Mouse (Mus musculus) common myeloid progenitor, adult 5-6 weeks (primary cell): Measurements from ENCODE around the gene Fyn. TPM values are rescaled to one million over a fixed set of nuclear protein-coding genes. Genes with fewer than 3 reads are reported as not detected.

Experiments
- ATAC-seq: replicated peaks from 2 replicates; pipeline ENCODE4 v1.8.0; 2016; ENCODE audit warnings: low read depth, mild to moderate bottlenecking, moderate TSS enrichment, inconsistent platforms; ENCODE audit not compliant: poor library complexity, severe bottlenecking
- total RNA-seq: library from RNA; stranded (forward); fragments of 200-1000, 187-1606 nt; gene quantifications from 2 replicates; pipeline ENCODE4 v1.2.3, GENCODE M21; 2017

The Fyn gene
- total RNA-seq, 1 experiment from 2014 or later = 37.6 TPM

GRCm38 (mm10) chr10:39587973-39588746, 219.5 kb downstream of the Fyn start:
- no peak for ATAC-seq

- peak; percentile 51 for ATAC-seq
Observed at GRCm38 (mm10) chr10:39589765-39590546, 221.3 kb downstream of the Fyn start.

- peak; percentile 34; the same call in 1 of the 2 replicates for ATAC-seq
Observed at GRCm38 (mm10) chr10:39590629-39591028, 222.0 kb downstream of the Fyn start.

- no peak for ATAC-seq
Observed at GRCm38 (mm10) chr10:39592501-39592900, 223.8 kb downstream of the Fyn start.

GRCm38 (mm10) chr10:39594716-39595115, 226.1 kb downstream of the Fyn start:
- ATAC-seq = no peak

- ATAC-seq = peak; percentile 75
Observed at GRCm38 (mm10) chr10:39595862-39596261, 227.2 kb downstream of the Fyn start.

- ATAC-seq = no peak
Observed at GRCm38 (mm10) chr10:39597116-39597791, 228.6 kb downstream of the Fyn start.

- ATAC-seq = no peak
Observed at GRCm38 (mm10) chr10:39597792-39598183, 229.1 kb downstream of the Fyn start.

GRCm38 (mm10) chr10:39599601-39600000, 230.9 kb downstream of the Fyn start:
- no peak for ATAC-seq

GRCm38 (mm10) chr10:39600115-39600514, 231.5 kb downstream of the Fyn start:
- peak; percentile 37; the same call in 1 of the 2 replicates for ATAC-seq

GRCm38 (mm10) chr10:39601068-39601467, 232.4 kb downstream of the Fyn start:
- ATAC-seq = peak; percentile 97

GRCm38 (mm10) chr10:39606434-39606833, 237.8 kb downstream of the Fyn start:
- no peak for ATAC-seq

GRCm38 (mm10) chr10:39611234-39611633, 242.6 kb downstream of the Fyn start:
- no peak for ATAC-seq

- ATAC-seq = no peak
Observed at GRCm38 (mm10) chr10:39612131-39612530, 243.5 kb downstream of the Fyn start.

- ATAC-seq = no peak
Observed at GRCm38 (mm10) chr10:39612633-39612988, 244.0 kb downstream of the Fyn start, which contains the start of gene Traf3ip2. Gene Traf3ip2 (plus strand): TSS chr10:39612934.

- peak; percentile 75 for ATAC-seq
Observed at GRCm38 (mm10) chr10:39612989-39613831, 244.6 kb downstream of the Fyn start.

GRCm38 (mm10) chr10:39613973-39614372, 245.3 kb downstream of the Fyn start:
- no peak for ATAC-seq

GRCm38 (mm10) chr10:39614676-39615075, 246.0 kb downstream of the Fyn start:
- ATAC-seq = no peak
